Mouse (Mus musculus) ovary, postnatal 10 days (tissue): ENCODE results near the gene Klhl29.
A peak's percentile ranks its signal among the peaks of the same experiment; 100 is the strongest.

Experiments
- DNase-seq: peaks from one replicate; pipeline ENCODE4 v3.0.0; 2022; ENCODE audit warnings: low spot score

Klhl29 gene

DNA sequence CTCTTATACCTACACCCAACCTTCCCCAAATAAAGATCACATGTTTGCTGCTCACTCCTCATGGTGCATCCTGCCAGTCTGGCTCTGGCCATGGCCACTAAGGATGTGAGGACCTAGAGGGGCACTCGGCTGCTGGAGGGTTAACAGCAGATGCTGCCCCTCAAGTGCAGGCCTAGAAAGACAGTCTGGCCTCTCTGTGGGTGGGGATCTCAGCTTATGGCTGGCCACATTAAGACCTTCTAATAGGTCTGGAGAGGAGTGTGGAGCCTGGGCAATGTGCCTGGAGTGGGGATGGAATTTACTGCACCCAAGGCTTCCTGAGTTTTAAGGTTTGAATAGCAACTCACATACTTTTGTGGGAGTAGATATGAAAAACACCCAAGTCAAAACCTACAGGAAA is 188.8 kb downstream of the Klhl29 start:
- DNase-seq: peak; percentile 22

DNA sequence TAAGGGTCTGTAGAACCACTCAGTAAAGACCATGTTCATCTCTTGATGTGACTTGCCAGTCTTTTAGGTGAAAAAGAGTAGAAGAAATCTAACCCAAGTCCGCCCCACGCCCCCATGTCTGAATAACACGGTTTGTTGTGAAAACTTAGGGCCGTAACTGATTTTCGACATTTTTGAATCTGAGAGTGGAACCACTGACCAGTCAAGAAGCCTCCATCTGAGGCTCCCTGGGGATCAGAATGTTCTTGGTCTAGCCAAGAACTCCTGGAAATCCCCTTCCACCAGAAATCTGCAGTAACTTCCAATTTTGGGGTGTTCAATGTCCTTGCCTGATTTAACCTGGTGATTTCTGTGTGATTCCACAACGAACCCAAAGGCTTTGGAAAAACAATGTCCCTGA is 189.9 kb downstream of the Klhl29 start:
- DNase-seq: no peak

DNA sequence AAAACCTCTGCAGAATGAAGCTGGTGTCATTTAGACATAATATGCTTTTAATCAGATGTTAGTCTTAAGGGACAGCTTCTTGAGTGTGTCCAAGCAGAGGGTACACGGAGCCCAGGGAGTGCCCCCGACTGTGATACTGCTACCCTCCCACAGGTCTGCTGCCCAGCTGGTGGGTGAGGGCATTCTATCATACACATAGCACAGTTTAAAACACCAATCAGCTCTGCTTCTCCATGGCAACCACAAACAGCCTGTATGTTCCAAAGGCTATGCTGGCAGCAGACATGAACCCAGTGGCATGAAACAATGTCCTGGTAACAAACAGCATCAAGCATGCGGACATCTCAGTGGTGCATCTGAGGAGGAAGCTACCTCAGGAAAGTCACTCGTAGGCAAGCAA is 192.9 kb downstream of the Klhl29 start:
- no peak for DNase-seq

DNA sequence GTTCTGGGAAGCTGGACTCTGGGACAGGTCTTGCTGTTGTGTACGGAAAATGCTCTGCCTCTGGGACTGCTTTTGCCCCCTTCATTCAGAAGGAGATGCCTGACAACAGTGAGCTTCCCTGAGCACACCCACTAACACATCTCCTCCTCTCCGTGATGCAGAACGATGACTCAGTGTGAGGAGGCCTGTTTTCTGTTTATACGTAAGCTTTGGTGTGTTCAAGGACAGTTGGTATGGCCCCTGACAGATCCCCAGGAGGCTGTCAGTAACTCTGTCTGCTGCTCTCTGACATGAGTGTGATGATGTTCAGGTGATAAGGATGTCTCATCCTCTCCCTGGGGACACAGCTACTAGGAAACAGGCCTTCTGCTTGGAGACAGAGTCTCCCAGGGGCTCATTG is 193.3 kb downstream of the Klhl29 start:
- DNase-seq: no peak

DNA sequence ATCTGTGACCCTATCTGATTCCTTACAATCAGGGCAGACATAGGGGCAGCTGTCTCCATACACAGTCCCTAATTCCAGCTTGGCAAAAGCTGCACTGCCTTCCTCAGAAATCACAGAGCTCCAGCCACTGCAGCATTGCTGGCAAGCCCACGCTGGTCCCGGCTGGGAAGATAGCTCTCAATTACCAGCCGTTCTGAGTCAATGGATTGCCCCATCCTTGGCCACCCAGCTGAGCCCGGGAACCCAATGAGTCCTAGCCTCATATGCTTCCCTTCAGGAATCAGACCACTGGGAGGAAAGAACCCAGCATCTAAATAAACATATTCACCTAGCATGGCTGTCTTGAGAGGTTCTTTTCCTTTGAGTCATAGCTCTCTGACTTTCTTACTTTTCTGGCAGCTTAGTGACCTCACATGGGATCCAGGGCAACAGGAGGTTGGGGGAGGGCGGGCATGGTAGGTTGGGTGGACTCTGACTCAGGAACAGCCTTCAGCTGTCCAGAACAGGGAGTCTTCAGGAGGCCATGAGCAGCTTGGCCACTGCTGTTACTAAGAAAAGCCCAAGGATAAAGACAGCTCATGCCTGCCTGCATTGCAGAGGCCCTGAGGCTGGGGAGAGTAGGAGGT is 198.7 kb downstream of the Klhl29 start:
- no peak for DNase-seq

DNA sequence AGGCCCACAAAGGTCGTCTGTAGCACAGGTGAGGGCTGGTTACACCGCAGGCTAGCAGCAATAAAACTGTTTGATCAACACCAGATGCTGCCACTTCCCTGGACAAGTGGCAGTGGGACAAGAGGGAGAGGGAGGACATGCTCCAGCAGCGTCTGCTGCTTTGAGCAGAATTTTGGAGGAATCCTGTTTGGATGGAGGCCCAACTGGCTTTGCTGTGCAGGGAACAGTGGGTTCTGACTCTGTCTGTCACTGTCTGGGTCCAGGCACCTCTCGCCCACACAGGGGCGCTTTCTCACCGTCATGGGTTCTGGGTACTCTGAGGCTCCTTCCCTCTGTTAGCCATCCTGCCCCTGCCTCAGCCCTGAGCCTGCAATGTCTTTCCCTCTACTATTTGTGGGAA is 209.3 kb downstream of the Klhl29 start:
- DNase-seq: no peak

DNA sequence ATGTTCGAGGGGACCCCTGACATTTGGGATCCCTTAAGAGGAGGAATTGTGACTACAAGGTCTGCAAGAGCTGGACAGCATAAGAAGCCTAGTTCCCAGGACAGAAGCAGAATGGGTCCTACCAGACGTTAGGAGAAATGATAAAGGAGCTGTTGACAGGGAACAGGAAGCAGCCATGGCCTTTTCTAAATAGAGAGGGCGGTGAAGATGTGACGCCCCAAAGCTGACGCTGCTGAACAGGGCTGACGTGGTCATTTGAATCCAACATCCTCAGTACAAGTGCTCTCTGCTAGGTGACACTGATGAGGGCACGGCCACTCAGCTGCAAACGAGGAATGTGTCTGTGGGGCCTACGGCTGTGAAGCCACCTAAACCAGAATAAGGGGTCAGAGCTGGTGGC is 210.1 kb downstream of the Klhl29 start:
- DNase-seq: no peak

DNA sequence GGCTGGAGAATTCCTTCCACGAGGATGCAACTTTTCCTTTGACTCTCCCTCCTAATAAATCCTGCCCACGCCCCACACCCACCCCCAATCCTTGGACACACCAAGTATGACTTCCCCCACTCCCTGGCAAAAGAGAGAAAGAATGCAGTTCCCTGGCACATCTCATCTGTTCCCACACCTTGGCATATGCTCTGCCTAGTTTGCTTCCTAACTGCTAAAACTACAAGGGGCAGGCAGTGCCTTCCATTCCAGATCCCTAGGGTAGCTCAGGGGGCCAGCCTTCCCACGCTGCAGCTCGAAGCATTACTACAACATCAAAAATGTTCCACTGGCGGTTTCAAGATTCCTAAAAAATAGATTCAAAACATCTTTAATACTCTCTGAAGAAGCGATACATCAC is 212.8 kb downstream of the Klhl29 start:
- no peak for DNase-seq

DNA sequence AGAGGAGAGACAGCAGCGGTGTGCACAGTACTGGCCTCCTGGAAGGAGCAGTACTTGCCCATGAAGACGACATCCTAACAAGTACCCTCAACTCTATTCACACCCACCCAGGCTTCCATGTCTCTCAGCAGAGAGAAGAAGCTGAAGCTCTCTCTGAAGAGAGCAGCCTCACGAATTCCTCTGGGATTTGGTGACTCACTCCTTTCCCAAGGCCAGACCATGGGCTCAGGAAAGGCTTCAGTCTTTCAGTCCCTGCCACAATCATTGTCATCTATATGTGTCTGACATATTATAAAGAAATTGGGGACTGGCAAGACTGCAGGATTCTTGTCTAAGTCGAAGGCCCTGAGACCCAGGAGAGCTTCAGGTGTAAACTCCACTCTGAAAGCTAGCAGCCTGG is 213.9 kb downstream of the Klhl29 start:
- no peak for DNase-seq

DNA sequence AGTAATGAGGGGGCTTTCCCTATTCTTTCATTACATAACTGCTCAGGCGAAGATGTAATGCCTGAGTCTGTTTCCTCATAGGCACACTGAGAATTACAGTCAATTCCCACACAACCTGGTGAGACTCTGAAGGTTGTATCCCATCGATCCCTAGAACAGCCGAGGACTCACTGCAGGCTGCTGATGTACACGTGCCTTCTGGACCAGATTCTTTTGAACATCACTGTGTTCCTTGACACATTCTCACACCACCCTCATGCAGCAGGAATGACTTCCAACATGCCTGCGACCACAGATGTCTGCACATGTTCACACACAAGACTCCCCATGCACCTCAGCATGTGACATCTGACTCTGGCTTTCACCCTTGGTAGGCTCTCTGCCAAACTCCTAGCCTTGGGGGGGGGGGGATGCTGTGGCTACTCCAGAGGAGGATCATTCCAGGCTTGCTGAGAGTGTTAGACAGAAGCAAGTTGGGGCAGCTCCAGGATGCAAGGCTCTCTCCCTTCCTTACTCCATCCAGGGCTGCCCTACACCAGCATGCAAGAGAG is 217.5 kb downstream of the Klhl29 start:
- no peak for DNase-seq

DNA sequence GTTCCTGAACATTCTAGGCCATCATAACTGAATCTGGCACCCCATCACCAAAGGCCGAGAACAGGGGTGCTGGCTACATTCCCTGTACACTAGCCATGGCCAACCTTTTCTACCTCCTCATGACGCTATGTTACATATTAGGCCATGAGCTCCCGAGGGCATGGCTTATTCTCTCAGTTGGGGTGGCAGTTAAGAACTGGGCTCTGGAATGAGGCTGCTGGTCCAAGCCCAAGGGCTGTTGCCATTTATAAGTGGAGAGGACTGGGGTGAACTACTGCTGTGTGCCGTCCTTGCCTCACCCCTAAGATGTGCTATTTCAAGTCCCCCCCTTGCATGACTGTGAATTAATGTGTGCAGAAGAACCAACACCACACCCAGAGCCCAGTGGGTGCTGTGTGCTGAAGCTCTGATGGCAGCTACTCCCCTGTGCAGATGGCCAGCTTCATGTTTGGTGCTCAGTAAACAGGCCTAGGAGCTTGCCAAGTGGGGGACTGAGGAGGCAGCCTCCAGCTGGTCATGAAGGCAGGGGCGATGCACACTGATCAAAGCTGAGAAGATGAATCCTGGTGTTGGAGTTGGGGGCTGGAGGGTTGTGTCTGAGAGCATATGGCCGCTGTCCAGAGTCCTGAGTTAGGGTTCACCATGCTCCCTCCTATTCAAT is 218.3 kb downstream of the Klhl29 start:
- no peak for DNase-seq

DNA sequence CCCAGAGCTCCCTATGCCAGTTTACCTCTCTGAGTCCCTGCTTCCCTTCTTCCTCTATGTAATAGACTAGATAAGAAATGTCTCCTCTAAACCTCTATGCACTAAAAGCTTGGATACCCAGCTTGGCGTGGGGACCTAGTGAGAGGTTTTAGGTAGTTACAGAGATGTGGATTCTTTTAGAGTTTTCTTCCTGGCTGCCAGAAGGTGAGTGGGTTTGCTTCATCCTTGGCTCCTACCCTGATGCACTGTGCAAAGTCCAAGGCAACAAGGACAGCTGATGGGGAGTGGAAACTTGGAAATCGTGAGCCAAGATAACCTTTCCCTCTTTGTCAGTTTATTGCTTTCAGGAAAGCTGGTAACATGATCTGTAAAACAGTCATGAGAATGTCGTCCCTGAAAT is 220.3 kb downstream of the Klhl29 start:
- no peak for DNase-seq

DNA sequence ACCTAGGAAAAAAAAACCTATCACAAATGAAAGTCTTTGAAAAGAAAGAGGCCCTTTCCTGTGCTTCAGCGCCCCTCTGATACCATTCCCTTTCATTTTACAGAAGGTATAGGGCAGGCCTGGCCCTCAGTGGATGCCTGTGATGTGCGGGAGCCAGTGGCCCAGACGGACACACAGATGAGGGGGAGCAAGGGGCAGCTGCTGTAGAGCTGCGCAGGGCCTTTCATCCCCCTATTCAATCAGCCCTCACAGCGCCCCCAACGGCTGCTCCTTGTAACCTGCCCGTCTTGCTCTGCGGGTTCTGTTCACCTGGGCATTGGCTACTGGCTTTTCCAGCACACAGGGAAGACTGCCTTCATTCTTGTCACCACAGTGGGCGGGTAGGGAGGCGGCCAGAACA is 223.6 kb downstream of the Klhl29 start:
- no peak for DNase-seq

DNA sequence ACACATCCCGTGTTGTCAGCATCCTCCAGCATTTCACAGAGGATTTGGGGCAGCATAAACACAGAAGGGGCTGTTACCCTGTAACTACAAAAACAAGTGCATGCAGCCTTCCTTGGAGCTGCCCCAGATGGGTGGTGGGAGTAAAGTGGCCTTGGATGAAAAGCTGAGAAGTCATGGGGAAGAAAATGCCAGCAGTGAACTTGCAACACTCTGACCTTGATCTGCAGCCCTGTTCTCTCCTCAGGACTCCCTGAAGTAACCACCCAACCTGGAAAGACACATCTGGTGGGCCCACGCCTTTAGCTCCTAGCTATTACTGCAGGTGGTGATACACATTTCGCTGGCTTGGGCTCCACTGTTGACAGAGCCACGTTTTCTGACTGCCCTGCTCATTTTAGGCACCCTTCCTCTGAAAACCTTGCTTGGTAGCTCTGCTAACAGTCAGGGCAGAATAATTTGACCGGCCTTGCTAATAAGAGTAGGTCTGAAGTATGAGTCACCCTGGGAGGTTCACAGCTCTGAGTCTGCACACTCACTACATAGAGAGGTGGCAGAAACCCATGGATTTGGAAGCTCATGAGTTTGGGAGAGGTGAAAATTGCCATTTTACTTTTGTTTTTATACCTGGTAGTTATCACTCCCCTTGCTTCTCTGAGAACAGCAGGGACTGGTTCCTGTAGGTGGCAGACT is 228.0 kb downstream of the Klhl29 start:
- no peak for DNase-seq

DNA sequence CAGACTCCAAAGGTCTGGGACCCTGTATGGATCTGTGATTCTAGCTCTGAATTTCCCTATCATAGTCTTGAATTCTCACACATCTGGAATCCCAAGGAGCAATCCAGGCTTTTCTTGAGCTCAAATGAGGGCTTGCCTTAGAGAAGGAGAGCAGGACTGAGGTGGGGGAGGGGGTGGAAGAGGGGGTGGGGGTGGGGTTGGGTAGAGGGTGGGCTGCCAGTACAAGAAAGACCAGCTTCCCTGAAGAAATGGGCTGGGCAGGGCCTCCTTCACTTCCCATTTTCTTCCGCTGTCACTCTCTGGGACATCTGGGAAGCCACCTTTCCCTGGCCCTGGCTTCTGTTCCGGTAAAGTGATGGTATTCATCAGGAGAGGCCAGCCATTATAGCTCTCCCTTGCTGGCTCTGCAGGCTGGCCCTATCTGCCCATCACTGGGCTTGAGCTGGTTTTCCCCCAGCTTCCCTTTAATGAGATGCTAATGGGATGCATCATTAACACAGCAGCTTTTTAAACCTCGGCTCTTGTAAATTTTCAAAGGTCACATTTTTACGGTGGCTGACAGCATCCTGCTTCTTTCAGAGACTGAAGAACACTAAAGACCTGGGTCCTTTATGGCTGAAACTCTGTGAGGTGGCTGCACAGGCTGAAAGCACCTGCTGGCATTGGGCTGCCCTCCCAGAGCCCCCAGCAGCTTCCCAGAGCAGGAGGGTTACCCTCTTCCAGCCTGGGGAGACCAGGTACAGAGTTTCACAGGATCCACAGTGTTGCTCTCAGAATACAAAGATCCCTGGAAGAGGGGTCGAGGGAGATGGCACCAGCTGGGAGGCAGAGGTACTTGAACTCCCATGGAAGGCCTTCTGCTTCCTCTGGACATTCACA is 231.3 kb downstream of the Klhl29 start:
- no peak for DNase-seq

DNA sequence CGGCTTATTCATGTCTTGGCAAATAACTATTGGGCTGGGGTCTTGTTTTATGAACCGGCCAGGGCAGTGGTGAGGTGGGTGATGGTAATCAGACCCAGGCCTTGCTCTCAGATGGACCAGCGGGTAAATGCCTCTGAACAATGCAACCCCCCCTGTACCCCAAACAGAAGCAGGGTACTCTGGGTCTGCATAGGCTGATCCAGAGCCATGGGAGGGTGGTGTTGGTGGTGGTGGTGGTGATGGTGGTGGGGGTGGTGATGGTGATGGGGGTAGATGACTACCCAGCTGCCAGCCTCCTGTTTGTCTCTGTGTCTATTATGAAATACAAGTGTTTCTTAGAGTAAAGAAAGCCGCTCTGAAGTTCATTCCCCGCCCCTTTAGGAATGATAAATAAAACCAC is 232.3 kb downstream of the Klhl29 start:
- no peak for DNase-seq

DNA sequence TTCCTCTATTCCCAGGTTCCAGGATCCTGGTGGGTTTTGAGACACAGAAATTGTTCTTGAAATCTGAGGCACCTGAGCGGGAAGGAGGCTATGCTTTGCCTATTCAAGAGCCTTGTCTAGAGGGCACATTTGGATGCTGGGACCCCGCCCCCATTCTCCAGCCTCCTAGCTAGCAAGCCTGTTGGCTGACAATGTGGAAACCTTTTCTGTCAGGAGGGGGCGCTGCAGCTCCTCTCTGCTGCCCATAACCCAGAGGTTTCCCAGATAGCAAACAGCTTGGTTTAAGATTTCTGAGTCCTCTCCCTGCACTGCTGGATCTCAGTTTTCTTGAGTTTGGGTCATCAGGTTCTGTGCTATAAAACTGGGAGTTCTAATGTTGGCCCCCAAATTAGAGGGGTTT is 232.7 kb downstream of the Klhl29 start:
- DNase-seq: peak; percentile 72

DNA sequence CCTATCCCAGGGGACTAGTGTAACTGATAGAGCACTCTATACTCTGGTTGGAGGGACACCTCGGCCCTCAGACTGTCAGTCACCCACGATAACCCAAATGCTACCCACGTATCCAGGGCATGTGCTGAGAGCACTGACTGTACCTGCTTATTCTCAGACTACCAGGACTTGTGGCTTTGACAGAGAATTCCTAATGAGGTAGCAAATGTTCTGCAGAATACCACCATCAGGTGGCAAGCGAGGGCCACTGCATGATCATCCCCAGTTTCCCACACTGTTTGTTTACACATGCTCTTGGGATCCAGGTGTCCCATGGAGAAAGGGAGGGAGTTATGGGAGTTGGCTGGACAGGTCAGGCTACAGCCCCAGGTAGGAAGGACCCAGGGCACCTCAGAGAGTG is 234.4 kb downstream of the Klhl29 start:
- no peak for DNase-seq

DNA sequence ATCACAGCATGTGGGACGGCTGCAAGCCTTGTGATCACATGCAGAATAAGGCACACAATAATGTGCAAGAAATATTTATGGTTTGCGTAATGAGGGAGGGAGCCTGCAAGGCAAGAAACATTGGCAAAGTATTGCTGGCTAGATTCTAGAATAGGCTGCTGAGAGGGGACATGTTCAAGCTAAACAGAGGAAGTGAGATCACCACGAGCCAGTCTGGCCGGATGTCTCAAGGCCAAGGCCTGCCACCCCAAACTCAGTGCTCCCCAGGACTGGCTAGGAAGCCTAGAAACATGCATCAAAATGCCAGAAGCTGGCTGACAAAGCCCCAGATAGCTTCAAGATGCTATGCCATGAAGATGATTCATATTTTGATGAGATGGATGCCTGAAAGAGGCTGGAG is 236.2 kb downstream of the Klhl29 start:
- DNase-seq: no peak

DNA sequence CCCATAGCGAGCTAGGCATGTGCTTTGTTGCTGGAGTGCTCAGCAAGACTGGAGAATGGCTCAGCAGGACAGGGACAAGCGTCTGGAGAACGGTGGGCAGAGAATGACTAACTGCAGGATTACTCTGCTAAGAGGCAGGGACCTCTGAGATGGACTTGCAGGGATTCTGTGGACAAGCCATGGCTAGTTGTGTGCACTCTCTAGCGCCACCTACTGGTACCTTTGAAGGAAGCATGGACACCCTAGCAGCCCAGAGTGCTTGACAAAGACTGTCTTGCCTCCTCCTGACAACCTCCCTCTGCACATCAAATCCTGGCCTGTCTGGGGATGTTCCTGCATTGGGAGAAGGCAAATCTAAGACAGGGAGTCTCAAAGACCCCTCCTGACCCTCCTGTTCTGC is 239.2 kb downstream of the Klhl29 start:
- no peak for DNase-seq

DNA sequence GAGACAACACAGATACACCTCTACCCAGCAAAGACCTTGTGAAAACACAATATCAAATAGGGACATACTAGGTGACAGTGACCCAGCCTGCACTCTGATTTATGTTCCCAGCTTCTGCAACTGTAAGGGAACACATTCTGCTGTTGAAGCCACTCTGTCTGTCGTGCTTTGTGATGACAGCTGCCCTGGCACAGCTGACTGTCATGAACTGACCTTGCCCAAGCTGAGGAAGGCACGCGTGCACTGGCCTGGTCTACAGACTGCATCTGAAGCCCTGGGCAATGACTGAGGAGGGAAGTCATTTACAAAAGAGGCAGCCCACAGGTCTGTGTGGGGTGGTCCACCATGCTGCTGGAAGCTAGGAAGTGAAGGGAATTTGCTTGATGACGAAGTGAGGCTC is 246.3 kb downstream of the Klhl29 start:
- DNase-seq: no peak

DNA sequence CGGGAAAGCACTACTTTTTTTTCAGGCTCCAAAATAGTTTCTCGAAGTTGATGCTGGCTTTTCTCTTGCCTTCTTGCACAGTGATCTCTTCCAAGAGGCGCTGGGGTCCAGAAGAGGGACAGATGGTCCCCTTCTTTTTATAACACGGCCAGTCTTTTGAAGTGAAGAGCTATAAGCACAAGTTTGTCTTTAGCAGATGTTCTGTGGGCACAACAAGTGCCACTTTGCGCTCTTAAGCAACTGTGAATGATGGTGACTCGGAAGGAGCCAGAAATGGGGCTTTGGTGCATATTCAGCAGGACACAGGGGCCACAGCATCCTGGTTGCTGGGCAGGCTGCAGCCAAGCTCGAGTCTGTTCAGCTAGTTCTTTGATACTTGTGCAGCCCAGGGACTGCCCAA is 249.6 kb downstream of the Klhl29 start:
- no peak for DNase-seq
